Mouse (Mus musculus) kidney, embryonic 15.5 days (tissue): ENCODE results near the gene Fbxo21. TPM values are rescaled to one million over a fixed set of nuclear protein-coding genes. Genes with fewer than 3 reads are reported as not detected.
A peak's percentile ranks its signal among the peaks of the same experiment; 100 is the strongest.

Source experiments
- ATAC-seq: fragments of 200-750 bp; cut with Nextera tagmentation; replicated peaks from 2 replicates; pipeline ENCODE4 v1.8.0; 2017; ENCODE audit warnings: moderate TSS enrichment; ENCODE audit not compliant: low FRiP score
- H3K27ac ChIP-seq: fragments of 300-500 bp; sonication (generic); 2 replicates; pipeline ENCODE4 v1.5.1; 2015; ENCODE audit warnings: mild to moderate bottlenecking, inconsistent platforms
- H3K27me3 ChIP-seq: fragments of 300-500 bp; sonication (generic); 2 replicates; pipeline ENCODE4 v1.6.1; 2015; ENCODE audit warnings: inconsistent platforms
- H3K36me3 ChIP-seq: fragments of 300-500 bp; sonication (generic); 2 replicates; pipeline ENCODE4 v1.6.1; 2015; ENCODE audit warnings: inconsistent platforms
- H3K4me1 ChIP-seq: fragments of 300-500 bp; sonication (generic); 2 replicates; pipeline ENCODE4 v1.6.1; 2015; ENCODE audit warnings: inconsistent platforms
- H3K4me2 ChIP-seq: fragments of 300-500 bp; sonication (generic); 2 replicates; pipeline ENCODE4 v1.6.1; 2015; ENCODE audit warnings: moderate library complexity, mild to moderate bottlenecking, inconsistent platforms
- H3K4me3 ChIP-seq: fragments of 300-500 bp; sonication (generic); replicated peaks from 2 replicates; pipeline ENCODE4 v1.5.1; 2015; ENCODE audit warnings: mild to moderate bottlenecking, inconsistent platforms
- H3K9ac ChIP-seq: fragments of 300-500 bp; sonication (generic); 2 replicates; pipeline ENCODE4 v1.6.1; 2015; ENCODE audit warnings: mild to moderate bottlenecking, inconsistent platforms
- H3K9me3 ChIP-seq: fragments of 300-500 bp; sonication (generic); replicated peaks from 2 replicates; pipeline ENCODE4 v1.6.1; 2016; ENCODE audit warnings: inconsistent platforms
- WGBS: fragments of 180-500 bp; shearing (Covaris S2); methylation state at CpG from one replicate; pipeline ENCODE4 v1.1.7; 2015; ENCODE audit warnings: mixed read lengths; 5-methylcytosine and 5-hydroxymethylcytosine counted together
- polyA plus RNA-seq: library from polyadenylated mRNA; unstranded; fragments of >200 nt; fragmentation: Nextera tagmentation; extraction: Ambion mirVana; gene quantifications from 2 replicates; pipeline ENCODE4 v1.2.1, GENCODE M21; 2015

The Fbxo21 gene
- polyA plus RNA-seq, 1 experiment from 2014 or later = 78.9 TPM

DNA sequence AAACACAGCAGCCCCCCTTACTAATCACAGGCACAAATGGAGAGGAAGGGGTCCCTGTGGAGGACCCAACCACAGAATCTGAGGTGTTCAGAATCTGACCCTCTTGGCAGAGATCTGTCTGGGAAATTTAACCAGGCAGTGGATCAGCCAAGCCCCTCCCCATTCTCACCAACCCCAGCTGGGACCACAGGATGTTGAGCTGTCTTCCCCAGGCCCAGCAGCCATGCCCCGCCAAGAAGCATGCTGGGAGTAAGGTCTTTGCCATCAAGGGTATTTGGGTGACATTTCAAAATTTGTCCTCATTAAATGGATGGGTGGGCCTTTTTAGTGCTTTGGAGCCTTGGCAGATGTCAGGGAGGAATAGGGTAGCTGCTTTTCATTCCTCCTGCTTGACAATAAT, 22.1 kb upstream of the Fbxo21 start:
- no peaks in the 10 kb centered on the region for H3K36me3 ChIP-seq
- H3K4me1 ChIP-seq = peaks cover 5% of the 10 kb centered on the region
- no peak for ATAC-seq
- no peak overlapping the region for H3K9ac ChIP-seq
- WGBS = 82% methylated on average over 1 of the region's 1 CpGs
- H3K27ac ChIP-seq = no peak overlapping the region
- H3K27me3 ChIP-seq = no peaks in the 10 kb centered on the region
- no peaks in the 10 kb centered on the region for H3K9me3 ChIP-seq
- H3K4me2 ChIP-seq = no peak overlapping the region
- H3K4me3 ChIP-seq = no peak overlapping the region

GRCm38 (mm10) chr5:117955675-117956420, 20.7 kb upstream of the Fbxo21 start:
- Histone ChIP-seq H3K4me3 (no peak overlapping the region), H3K4me2 (peak overlapping the region; percentile 4; the same call in 1 of the 2 replicates), H3K4me1 (peaks cover 5% of the 10 kb centered on the region), H3K9me3 (no peaks in the 10 kb centered on the region), H3K9ac (no peak overlapping the region), H3K27ac (no peak overlapping the region), H3K27me3 (no peaks in the 10 kb centered on the region), H3K36me3 (no peaks in the 10 kb centered on the region)
- peak; percentile 56; the same call in 1 of the 2 replicates for ATAC-seq
- WGBS = 24% methylated on average over 10 of the region's 10 CpGs

DNA sequence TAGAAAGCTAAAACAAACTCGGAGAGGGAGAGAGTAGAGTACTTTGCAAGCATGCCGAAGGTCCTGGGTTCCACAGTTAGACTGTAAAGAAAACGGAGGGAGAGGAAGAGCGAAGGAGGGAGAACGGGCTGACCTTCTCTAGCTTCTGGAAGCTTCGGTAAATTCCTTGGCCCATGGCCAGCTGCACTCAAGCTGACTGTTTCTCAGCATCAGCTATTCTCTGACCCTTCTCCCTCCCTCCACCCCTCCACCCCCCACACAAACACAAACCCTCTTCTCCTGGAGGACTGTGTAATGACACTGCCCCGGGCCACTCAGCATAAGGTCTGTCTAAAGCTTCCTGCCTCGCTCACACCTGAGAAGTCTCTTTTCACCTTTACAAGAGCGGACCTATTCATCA, 11.8 kb upstream of the Fbxo21 start:
- H3K4me1 ChIP-seq = peaks cover 39% of the 10 kb centered on the region
- no peaks in the 10 kb centered on the region for H3K27me3 ChIP-seq
- no peak for ATAC-seq
- H3K9ac ChIP-seq = no peak overlapping the region
- no peak overlapping the region for H3K4me3 ChIP-seq
- WGBS = 38% methylated on average over 9 of the region's 9 CpGs
- H3K36me3 ChIP-seq = no peaks in the 10 kb centered on the region
- H3K27ac ChIP-seq = no peak overlapping the region
- no peak overlapping the region for H3K4me2 ChIP-seq
- H3K9me3 ChIP-seq = no peaks in the 10 kb centered on the region

GRCm38 (mm10) chr5:117966956-117967355, 9.6 kb upstream of the Fbxo21 start:
- H3K27me3 ChIP-seq = no peaks in the 10 kb centered on the region
- no peak overlapping the region for H3K4me3 ChIP-seq
- no peak for ATAC-seq
- no peaks in the 10 kb centered on the region for H3K9me3 ChIP-seq
- H3K4me2 ChIP-seq = no peak overlapping the region
- no peaks in the 10 kb centered on the region for H3K36me3 ChIP-seq
- peaks cover 39% of the 10 kb centered on the region for H3K4me1 ChIP-seq
- peak overlapping the region; percentile 45; the same call in 1 of the 2 replicates for H3K27ac ChIP-seq
- H3K9ac ChIP-seq = no peak overlapping the region
- WGBS = 38% methylated on average over 9 of the region's 9 CpGs

DNA sequence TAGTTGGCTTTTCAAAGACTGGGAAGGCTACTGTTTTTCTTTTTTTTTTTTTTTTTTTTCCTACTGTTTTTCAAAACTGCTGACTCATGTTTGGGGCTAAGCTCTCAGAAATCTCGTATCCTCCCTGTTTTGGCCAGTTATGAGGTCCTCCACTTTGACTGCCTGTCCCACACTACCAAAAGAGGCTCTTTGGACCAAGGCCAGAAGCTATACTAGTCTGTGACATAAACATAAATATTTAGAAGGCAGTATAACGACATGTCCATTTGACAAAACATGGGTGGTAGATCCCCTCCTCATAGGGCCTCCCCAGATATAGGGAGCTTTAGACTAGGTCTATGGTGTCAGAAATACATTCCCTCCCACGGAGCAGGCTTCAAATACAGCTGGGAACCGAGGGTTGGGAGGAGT, 8.9 kb upstream of the Fbxo21 start:
- Histone ChIP-seq H3K27ac (peak overlapping the region; percentile 66), H3K9ac (no peak overlapping the region), H3K9me3 (no peaks in the 10 kb centered on the region), H3K27me3 (no peaks in the 10 kb centered on the region), H3K36me3 (no peaks in the 10 kb centered on the region), H3K4me2 (no peak overlapping the region), H3K4me1 (peaks cover 39% of the 10 kb centered on the region), H3K4me3 (no peak overlapping the region)
- 36% methylated on average over 4 of the region's 4 CpGs for WGBS
- peak; percentile 49; the same call in 1 of the 2 replicates for ATAC-seq

DNA sequence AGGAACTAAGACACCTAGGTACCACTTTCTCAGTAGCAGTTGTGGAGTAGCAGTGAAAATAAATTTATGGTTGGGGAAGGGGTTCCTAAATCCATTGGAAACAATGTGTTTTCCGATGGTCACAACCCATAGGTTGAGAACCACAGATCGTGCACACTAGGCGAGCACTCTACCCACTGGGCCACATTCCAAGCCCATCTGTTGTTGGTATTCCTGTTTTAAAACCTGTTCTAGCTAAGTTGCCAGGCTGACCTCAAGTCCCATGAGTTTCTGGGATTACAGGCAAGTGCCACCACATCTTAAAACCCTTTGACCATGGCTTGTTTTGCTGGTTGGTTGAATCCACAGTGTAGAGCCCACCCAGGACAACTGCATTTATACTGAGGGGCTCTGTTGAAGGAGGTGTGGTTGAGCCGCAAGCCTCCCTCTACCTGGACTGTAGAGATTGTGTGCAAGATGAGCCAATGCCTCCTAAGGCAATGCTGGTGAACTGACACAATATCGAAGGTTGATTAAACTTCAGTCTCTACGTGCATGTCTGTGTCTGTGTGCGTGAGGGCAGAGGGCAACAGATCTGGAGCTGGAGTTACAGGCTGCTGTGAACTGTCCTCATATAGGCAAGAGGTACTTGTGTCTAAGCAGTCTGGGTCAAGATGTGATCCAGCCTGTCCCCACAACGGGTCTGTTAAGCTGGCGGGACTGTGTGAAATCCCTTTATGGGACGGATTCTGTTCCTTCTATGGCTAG, 6.7 kb upstream of the Fbxo21 start:
- 90% methylated on average over 10 of the region's 10 CpGs for WGBS
- no peak overlapping the region for H3K9ac ChIP-seq
- H3K4me3 ChIP-seq = no peak overlapping the region
- H3K4me1 ChIP-seq = peaks cover 26% of the 10 kb centered on the region
- no peak overlapping the region for H3K27ac ChIP-seq
- H3K4me2 ChIP-seq = no peak overlapping the region
- H3K27me3 ChIP-seq = no peaks in the 10 kb centered on the region
- H3K9me3 ChIP-seq = no peaks in the 10 kb centered on the region
- ATAC-seq = no peak
- no peaks in the 10 kb centered on the region for H3K36me3 ChIP-seq

DNA sequence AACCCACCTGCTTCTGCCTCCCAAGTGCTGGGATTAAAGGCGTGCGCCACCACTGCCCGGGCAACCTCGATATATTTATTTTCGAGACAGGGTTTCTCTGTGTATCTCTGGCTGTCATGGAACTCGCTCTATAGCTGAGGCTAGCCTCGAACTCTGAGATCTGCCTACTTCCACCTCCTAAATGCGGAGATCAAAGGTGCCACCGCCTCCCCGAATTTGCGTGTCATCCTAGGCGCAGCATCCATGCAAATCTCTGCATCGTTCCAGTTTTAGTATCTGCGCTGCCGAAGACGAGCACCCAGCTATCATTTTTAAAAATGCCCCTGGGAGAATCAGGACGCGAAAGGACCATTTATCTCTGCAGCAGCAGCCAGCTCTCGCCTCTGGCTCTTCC, 270 bp upstream of the Fbxo21 start:
- H3K4me3 ChIP-seq = peak overlapping the region; percentile 99
- peak overlapping the region; percentile 94; the same call in 1 of the 2 replicates for H3K9ac ChIP-seq
- H3K9me3 ChIP-seq = no peaks in the 10 kb centered on the region
- H3K36me3 ChIP-seq = peaks cover 20% of the 10 kb centered on the region
- 0 out of 2 replicates have a peak, but pooled peaks have one; percentile 8 for ATAC-seq
- peak overlapping the region; percentile 89 for H3K4me2 ChIP-seq
- peaks cover 33% of the 10 kb centered on the region for H3K4me1 ChIP-seq
- H3K27ac ChIP-seq = no peak overlapping the region
- WGBS = 22% methylated on average over 19 of the region's 19 CpGs
- no peaks in the 10 kb centered on the region for H3K27me3 ChIP-seq

GRCm38 (mm10) chr5:117977501-117978158, 1.1 kb downstream of the Fbxo21 start:
- Histone ChIP-seq H3K4me1 (peaks cover 33% of the 10 kb centered on the region), H3K9ac (peak overlapping the region; percentile 94), H3K27me3 (no peaks in the 10 kb centered on the region), H3K36me3 (peaks cover 33% of the 10 kb centered on the region), H3K9me3 (no peaks in the 10 kb centered on the region), H3K27ac (peak overlapping the region; percentile 88), H3K4me2 (peak overlapping the region; percentile 89), H3K4me3 (peak overlapping the region; percentile 99)
- 5% methylated on average over 30 of the region's 30 CpGs for WGBS
- no peak for ATAC-seq

- Histone ChIP-seq H3K4me3 (peak overlapping the region; percentile 99), H3K27ac (peak overlapping the region; percentile 34), H3K4me1 (peaks cover 33% of the 10 kb centered on the region), H3K9ac (peak overlapping the region; percentile 94), H3K27me3 (no peaks in the 10 kb centered on the region), H3K9me3 (no peaks in the 10 kb centered on the region), H3K4me2 (peak overlapping the region; percentile 89), H3K36me3 (peaks cover 39% of the 10 kb centered on the region)
- WGBS = 40% methylated on average over 17 of the region's 17 CpGs
- no peak for ATAC-seq
These were observed 1.7 kb downstream of the Fbxo21 start for GRCm38 (mm10) chr5:117978159-117978697.

DNA sequence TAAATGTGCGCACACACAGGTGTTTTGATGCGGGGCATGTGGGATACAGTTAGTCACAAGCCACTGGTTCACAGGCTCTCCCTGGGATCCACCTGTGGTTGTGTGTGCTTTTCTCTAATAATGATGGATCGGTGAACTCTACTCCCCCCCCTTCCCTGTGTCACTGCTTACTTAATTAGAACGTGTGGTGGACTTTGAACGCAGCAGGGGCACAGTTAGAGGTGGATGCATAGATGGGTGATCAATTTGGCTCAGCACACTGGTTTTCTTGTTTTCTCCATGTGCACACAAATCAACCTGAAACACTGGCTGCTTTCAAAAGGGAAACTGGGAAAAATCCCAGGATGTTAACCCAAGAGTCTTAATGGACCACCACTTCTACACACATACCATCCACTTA, 2.6 kb downstream of the Fbxo21 start:
- Histone ChIP-seq H3K27ac (peak overlapping the region; percentile 29; the same call in 1 of the 2 replicates), H3K27me3 (no peaks in the 10 kb centered on the region), H3K4me1 (peaks cover 33% of the 10 kb centered on the region), H3K4me3 (no peak overlapping the region), H3K36me3 (peaks cover 48% of the 10 kb centered on the region), H3K4me2 (peak overlapping the region; percentile 89; the same call in 1 of the 2 replicates), H3K9ac (no peak overlapping the region), H3K9me3 (no peaks in the 10 kb centered on the region)
- 62% methylated on average over 5 of the region's 5 CpGs for WGBS
- ATAC-seq = no peak

- no peak overlapping the region for H3K4me3 ChIP-seq
- H3K27ac ChIP-seq = no peak overlapping the region
- WGBS = 77% methylated on average over 8 of the region's 8 CpGs
- peaks cover 66% of the 10 kb centered on the region for H3K36me3 ChIP-seq
- H3K27me3 ChIP-seq = no peaks in the 10 kb centered on the region
- H3K4me2 ChIP-seq = no peak overlapping the region
- H3K9me3 ChIP-seq = no peaks in the 10 kb centered on the region
- ATAC-seq = no peak
- no peak overlapping the region for H3K9ac ChIP-seq
- peaks cover 33% of the 10 kb centered on the region for H3K4me1 ChIP-seq
These were observed 4.4 kb downstream of the Fbxo21 start for GRCm38 (mm10) chr5:117980921-117981320.
